Mouse (Mus musculus) forebrain, embryonic 16.5 days (tissue): Measurements from ENCODE around the gene Islr2. TPM values are rescaled to one million over a fixed set of nuclear protein-coding genes. Genes with fewer than 3 reads are reported as not detected.

Source experiments
- ATAC-seq: fragments of 200-750 bp; cut with Nextera tagmentation; 2 replicates; pipeline ENCODE4 v1.8.0; 2017; ENCODE audit warnings: mild to moderate bottlenecking, moderate library complexity
- H3K27ac ChIP-seq: fragments of 300-500 bp; sonication (generic); 2 replicates; pipeline ENCODE4 v1.5.1; 2014; ENCODE audit warnings: low read length, control low read depth
- H3K27me3 ChIP-seq: fragments of 300-500 bp; sonication (generic); replicated peaks from 2 replicates; pipeline ENCODE4 v1.6.1; 2014; ENCODE audit warnings: low read length; ENCODE audit not compliant: control insufficient read depth, insufficient read depth
- H3K36me3 ChIP-seq: fragments of 300-500 bp; sonication (generic); 2 replicates; pipeline ENCODE4 v1.6.1; 2014; ENCODE audit not compliant: control insufficient read depth, insufficient read depth
- H3K4me1 ChIP-seq: fragments of 300-500 bp; sonication (generic); replicated peaks from 2 replicates; pipeline ENCODE4 v1.6.1; 2014; ENCODE audit warnings: low read length; ENCODE audit not compliant: control insufficient read depth, insufficient read depth
- H3K4me2 ChIP-seq: fragments of 300-500 bp; sonication (generic); 2 replicates; pipeline ENCODE4 v1.6.1; 2014; ENCODE audit warnings: mild to moderate bottlenecking, low read length, control low read depth
- H3K4me3 ChIP-seq: fragments of 300-500 bp; sonication (generic); replicated peaks from 2 replicates; pipeline ENCODE4 v1.5.1; 2014; ENCODE audit warnings: mild to moderate bottlenecking, low read length, control low read depth
- H3K9ac ChIP-seq: fragments of 300-500 bp; sonication (generic); replicated peaks from 2 replicates; pipeline ENCODE4 v1.6.1; 2014; ENCODE audit warnings: low read depth, low read length, control low read depth
- H3K9me3 ChIP-seq: fragments of 300-500 bp; sonication (generic); 2 replicates; pipeline ENCODE4 v1.6.1; 2016; ENCODE audit warnings: low read length; ENCODE audit not compliant: control insufficient read depth
- WGBS: fragments of 180-500 bp; shearing (Covaris S2); extraction: QIAGEN DNeasy Blood & Tissue Kit; methylation state at CpG from one replicate; pipeline ENCODE4 v1.1.7; 2014; 5-methylcytosine and 5-hydroxymethylcytosine counted together
- polyA plus RNA-seq: library from polyadenylated mRNA; unstranded; fragments of >200 nt; fragmentation: Nextera tagmentation; extraction: Ambion mirVana; gene quantifications from 2 replicates; pipeline ENCODE4 v1.2.1, GENCODE M21; 2015

Gene Islr2
- polyA plus RNA-seq, 1 experiment from 2014 or later, result 88.4 TPM

DNA sequence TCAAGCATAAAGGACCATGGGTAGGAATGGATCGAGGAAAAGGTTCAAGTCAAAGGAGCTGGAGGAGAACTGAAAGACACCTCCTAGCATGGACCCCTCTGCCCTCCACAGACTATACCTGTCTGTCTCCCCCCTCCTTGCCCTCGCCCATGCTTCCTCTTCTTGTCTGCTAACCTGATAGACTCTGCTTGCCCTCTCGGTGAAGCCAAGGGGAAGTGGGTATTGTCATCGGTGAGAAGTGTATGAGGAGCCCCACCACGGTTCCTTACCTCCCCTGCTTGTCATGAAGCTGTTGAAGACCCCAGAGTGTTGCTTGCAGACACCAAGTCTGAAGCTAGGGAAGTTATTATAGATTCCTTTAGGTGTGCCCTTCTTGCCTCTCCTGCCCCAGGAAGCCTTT, 43.8 kb downstream of the Islr2 start:
- H3K4me1 ChIP-seq, result peaks cover 19% of the 10 kb centered on the region

DNA sequence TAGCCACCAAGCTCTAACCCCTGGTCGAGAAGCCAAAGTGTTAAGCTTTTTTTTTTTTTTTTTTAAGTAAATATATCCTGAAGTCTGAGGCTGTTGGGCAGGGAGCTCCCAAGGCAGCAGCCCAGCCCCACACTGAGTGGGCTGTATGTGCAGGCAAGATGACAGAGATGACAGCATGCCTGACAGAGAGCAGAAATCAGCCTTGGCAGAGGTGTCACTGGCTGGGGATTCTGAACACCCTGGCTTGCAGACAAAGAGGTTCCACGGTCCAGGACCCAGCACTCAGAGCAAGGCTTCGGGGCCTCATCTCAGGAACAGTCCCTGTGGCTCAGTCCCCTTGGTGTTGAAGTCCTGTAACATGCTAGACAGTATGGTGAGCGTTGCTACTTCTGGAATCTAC, 44.3 kb downstream of the Islr2 start:
- H3K4me2 ChIP-seq, result no peak overlapping the region
- 63% methylated on average over 4 of the region's 4 CpGs for WGBS
- peaks cover 20% of the 10 kb centered on the region for H3K4me1 ChIP-seq
- H3K27ac ChIP-seq, result no peak overlapping the region
- no peaks in the 10 kb centered on the region for H3K9me3 ChIP-seq
- no peak overlapping the region for H3K9ac ChIP-seq
- H3K4me3 ChIP-seq, result no peak overlapping the region
- no peaks in the 10 kb centered on the region for H3K27me3 ChIP-seq
- H3K36me3 ChIP-seq, result no peaks in the 10 kb centered on the region
- 0 out of 2 replicates have a peak, but pooled peaks have one; percentile 40 for ATAC-seq

More for the DNA sequence above, 43.8 kb downstream of the Islr2 start:
- 79% methylated on average over 5 of the region's 5 CpGs for WGBS
- Histone ChIP-seq H3K27me3 (no peaks in the 10 kb centered on the region), H3K9me3 (no peaks in the 10 kb centered on the region), H3K9ac (no peak overlapping the region), H3K36me3 (no peaks in the 10 kb centered on the region), H3K4me2 (no peak overlapping the region), H3K4me3 (no peak overlapping the region), H3K27ac (no peak overlapping the region)
- no peak for ATAC-seq

DNA sequence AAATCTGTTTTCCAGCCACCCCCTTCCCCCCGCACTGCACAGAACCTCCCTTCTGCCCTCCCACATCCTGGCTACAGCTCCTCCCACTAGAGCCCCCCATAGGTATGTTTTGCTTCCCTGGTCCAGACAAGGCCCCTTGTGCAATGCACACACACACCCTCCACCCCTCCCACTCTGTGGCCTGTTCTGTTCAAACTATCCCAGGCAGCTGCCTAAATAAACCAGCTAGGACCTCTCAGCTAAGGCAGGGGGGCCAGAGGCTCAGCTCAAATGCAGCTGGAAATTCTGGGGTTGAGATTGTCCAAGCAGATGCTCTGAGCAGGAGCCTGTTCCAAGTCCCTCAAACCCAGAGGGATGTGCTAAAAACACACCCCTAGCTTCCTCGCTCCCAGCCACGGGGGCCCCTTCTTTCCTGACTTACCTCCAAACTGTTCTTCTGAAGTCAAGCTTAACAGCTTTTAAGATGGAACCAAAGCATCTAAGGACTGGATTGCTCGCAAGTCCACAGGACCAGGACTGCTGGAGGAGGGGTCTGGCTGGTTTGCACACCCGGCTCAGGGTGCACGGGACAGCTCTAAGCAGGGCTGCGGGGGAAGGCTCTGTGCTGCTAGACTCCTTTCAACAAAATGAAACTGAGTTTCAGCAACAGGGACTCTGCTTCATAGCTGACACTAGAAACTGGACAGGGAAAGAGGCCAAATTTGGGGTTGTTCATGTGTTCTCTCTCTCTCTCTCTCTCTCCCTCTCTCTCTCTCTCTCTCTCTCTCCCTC, 45.4 kb downstream of the Islr2 start:
- H3K9ac ChIP-seq, result 0 out of 2 replicates have a peak overlapping the region, but pooled peaks have one; percentile 8
- WGBS, result 42% methylated on average over 7 of the region's 7 CpGs
- H3K27me3 ChIP-seq, result no peaks in the 10 kb centered on the region
- H3K4me2 ChIP-seq, result no peak overlapping the region
- peaks cover 20% of the 10 kb centered on the region for H3K4me1 ChIP-seq
- peak overlapping the region; percentile 2 for H3K27ac ChIP-seq
- no peak for ATAC-seq
- no peak overlapping the region for H3K4me3 ChIP-seq
- H3K36me3 ChIP-seq, result no peaks in the 10 kb centered on the region
- H3K9me3 ChIP-seq, result no peaks in the 10 kb centered on the region

DNA sequence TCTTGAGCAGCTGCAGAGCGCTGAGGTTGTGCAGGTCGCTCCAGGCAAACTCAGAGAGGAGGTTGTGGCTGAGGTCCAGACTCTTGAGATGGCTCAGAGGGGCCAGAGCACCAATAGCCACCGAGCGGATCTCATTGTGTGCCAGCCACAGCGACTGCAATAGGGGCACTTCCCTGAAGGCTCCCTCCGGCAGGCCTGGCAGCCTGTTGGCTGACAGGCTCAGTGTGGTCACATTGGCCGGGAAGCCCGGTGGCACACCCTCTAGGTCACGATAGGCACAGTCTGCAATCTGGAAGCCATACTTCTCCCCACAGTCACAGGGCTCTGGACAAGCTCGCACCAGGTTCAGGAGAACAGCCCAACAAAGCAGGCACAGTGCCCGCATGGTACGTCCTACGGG, 46.3 kb downstream of the Islr2 start:
- Histone ChIP-seq H3K9me3 (no peaks in the 10 kb centered on the region), H3K4me1 (peaks cover 25% of the 10 kb centered on the region), H3K27me3 (no peaks in the 10 kb centered on the region), H3K4me2 (no peak overlapping the region), H3K27ac (no peak overlapping the region), H3K4me3 (no peak overlapping the region), H3K36me3 (no peaks in the 10 kb centered on the region), H3K9ac (no peak overlapping the region)
- WGBS, result 85% methylated on average over 13 of the region's 13 CpGs
- ATAC-seq, result no peak

DNA sequence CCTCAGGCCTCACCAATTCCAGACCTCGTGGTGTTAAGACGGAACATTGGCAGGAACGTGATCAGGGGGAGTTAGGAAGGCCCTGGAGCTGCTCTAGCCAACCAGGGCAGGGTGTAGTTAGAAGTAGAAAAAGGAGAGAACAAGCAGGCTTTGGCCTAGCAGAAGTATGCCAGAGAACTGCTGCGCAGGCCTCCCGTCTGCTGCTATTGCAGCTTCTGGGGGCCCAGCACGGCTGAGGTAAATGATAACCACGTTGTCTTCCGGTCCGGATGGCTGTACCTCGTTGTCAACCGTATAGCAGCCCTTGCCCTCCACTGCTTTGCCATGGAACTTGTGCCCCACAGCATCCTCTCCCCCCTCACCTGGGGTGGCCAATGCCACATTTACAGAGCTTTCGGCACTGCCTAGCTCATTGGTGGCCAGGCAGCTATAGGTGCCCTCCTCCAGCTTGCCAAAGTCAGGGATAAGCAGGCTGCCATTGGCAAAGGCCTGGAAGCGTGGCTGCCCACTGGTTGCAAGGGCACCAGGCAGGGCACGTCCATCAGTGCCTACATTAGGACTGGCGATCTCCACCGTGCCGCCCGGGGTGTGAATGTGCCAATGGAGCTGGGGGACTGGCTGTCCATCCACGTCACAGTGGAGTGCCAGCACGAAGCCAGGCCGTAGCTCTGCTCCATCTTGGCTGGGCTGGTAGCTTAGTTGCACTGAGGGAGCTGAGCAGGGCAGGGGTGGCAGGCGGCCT, 47.1 kb downstream of the Islr2 start:
- no peak overlapping the region for H3K27ac ChIP-seq
- WGBS, result 91% methylated on average over 22 of the region's 22 CpGs
- no peak overlapping the region for H3K4me3 ChIP-seq
- no peak overlapping the region for H3K4me2 ChIP-seq
- no peaks in the 10 kb centered on the region for H3K27me3 ChIP-seq
- H3K9ac ChIP-seq, result no peak overlapping the region
- H3K36me3 ChIP-seq, result no peaks in the 10 kb centered on the region
- peaks cover 27% of the 10 kb centered on the region for H3K4me1 ChIP-seq
- no peak for ATAC-seq
- H3K9me3 ChIP-seq, result no peaks in the 10 kb centered on the region

DNA sequence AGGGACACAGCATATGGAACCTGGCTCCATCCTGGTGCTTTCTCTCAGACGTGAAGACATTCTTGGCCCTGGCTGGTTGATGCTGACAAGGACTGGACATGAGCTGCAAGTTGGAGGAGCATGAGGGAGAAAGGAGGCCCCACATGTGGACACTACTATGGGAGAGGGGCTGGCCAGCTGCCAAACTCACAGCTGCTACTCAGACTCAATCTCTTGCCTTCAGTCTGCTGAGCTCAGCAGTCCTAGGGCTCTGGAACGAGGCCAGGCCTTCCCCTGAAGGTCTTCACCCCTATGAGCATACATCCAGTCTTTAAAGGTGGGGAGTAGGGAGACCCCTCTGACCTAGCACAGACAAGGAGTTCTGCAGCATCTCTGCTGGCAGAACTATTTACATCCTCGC, 48.8 kb downstream of the Islr2 start:
- peak; percentile 36; the same call in 1 of the 2 replicates for ATAC-seq
- H3K9me3 ChIP-seq, result no peaks in the 10 kb centered on the region
- no peak overlapping the region for H3K4me2 ChIP-seq
- no peaks in the 10 kb centered on the region for H3K36me3 ChIP-seq
- H3K9ac ChIP-seq, result no peak overlapping the region
- H3K27ac ChIP-seq, result peak overlapping the region; percentile 46; the same call in 1 of the 2 replicates
- H3K4me3 ChIP-seq, result no peak overlapping the region
- WGBS, result 49% methylated on average over 3 of the region's 3 CpGs
- H3K4me1 ChIP-seq, result peaks cover 27% of the 10 kb centered on the region
- no peaks in the 10 kb centered on the region for H3K27me3 ChIP-seq

DNA sequence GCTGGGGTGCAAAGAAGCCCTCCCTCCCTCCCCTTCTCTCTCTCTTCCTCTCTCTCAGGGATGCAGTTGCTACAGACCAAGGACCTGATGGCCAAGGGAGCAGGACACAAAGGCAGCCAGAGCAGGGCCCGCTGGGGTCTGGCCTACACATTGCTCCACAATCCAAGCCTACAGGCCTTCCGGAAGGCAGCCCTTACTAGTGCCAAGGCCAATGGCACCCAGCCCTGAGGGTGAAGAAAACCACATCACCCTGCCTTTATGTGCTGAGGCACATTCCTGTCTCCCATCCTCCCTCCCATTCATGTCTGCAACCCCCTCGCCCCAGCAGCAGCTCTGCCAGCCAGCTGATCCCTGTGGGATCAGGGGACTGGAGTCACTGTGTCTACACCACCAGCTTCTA, 51.0 kb downstream of the Islr2 start:
- H3K4me2 ChIP-seq, result no peak overlapping the region
- WGBS, result 51% methylated on average over 3 of the region's 3 CpGs
- no peak overlapping the region for H3K4me3 ChIP-seq
- ATAC-seq, result no peak; the same call in 1 of the 2 replicates
- H3K4me1 ChIP-seq, result peaks cover 16% of the 10 kb centered on the region
- H3K27ac ChIP-seq, result no peak overlapping the region
- H3K36me3 ChIP-seq, result no peaks in the 10 kb centered on the region
- H3K27me3 ChIP-seq, result no peaks in the 10 kb centered on the region
- no peak overlapping the region for H3K9ac ChIP-seq
- no peaks in the 10 kb centered on the region for H3K9me3 ChIP-seq

DNA sequence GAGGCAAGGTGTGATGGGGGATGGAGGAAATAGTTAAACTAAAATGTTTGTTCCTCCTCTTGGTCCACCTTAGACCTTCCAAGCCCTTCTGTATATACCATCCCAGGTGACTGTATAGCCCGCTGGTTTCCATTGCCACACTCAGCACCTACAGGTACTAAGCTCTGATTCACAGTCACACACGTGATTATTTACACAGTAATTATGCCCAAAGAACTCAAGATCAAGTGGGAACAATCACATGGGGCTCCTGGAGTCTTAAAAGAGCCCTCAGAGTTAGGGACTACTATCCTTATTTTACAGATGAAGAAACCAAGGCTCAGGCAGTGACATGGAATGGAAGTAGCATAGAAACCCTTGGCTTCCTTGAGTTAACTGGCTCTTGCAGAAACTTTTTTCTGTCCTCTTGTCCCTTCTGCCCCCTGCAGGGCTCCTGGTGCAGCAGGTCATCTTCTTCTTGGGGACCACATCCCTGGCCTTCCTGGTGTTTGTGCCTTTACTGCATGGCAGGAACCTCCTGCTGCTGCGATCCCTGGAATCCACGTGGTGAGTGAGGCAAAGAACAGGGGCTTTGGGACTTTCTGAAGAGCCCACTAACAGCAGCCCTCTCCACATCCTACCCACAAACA, 53.3 kb downstream of the Islr2 start:
- Histone ChIP-seq H3K27ac (no peak overlapping the region), H3K4me1 (peaks cover 15% of the 10 kb centered on the region), H3K4me2 (no peak overlapping the region), H3K9me3 (no peaks in the 10 kb centered on the region), H3K4me3 (no peak overlapping the region), H3K9ac (no peak overlapping the region), H3K27me3 (no peaks in the 10 kb centered on the region), H3K36me3 (no peaks in the 10 kb centered on the region)
- ATAC-seq, result no peak
- 81% methylated on average over 4 of the region's 4 CpGs for WGBS

DNA sequence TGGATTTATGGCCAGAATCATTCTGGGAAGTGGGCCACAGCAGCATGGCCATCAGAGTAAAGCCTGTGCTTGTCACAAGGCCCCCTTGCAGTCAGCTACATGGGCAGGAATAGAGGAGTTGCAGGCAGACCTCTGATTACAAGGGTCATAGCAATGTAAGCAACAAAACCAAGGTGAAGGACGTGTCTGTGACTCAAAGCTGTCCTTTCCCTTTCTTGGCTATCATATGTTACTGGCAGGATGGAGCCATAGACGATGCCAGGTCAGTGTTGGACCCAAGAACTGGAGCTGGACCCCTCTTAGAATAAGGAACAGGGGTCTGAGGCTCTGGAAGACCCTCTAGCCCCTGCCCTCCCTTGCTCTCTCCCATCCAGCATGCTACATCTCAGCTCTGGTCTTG, 55.3 kb downstream of the Islr2 start:
- 72% methylated on average over 2 of the region's 2 CpGs for WGBS
- no peaks in the 10 kb centered on the region for H3K27me3 ChIP-seq
- H3K9me3 ChIP-seq, result no peaks in the 10 kb centered on the region
- no peak overlapping the region for H3K4me3 ChIP-seq
- H3K27ac ChIP-seq, result no peak overlapping the region
- ATAC-seq, result no peak
- H3K4me1 ChIP-seq, result peaks cover 8% of the 10 kb centered on the region; the same call in 1 of the 2 replicates
- H3K4me2 ChIP-seq, result no peak overlapping the region
- H3K9ac ChIP-seq, result no peak overlapping the region
- no peaks in the 10 kb centered on the region for H3K36me3 ChIP-seq
